Mouse (Mus musculus) R1 (cell line): ENCODE results near the gene Pik3c2g.

Experiments
- DNase-seq: peaks from one replicate; pipeline ENCODE4 v3.0.0-alpha.2; 2018; ENCODE audit warnings: low read depth, low spot score

Gene Pik3c2g

GRCm38 (mm10) chr6:139586892-139587291 lies at the start of gene Pik3c2g:
Pik3c2g (plus strand) TSS chr6:139587221.
- no peak for DNase-seq

- no peak for DNase-seq
Observed at GRCm38 (mm10) chr6:139538469-139538868, 48.6 kb upstream of the Pik3c2g start.

- no peak for DNase-seq
Observed at GRCm38 (mm10) chr6:139555537-139556179, 31.4 kb upstream of the Pik3c2g start.

GRCm38 (mm10) chr6:139569211-139569610 lies 17.8 kb upstream of the Pik3c2g start:
- no peak for DNase-seq

GRCm38 (mm10) chr6:139575854-139576253 lies 11.2 kb upstream of the Pik3c2g start:
- DNase-seq, result no peak

GRCm38 (mm10) chr6:139576261-139577014 lies 10.6 kb upstream of the Pik3c2g start:
- DNase-seq, result peak; percentile 72

GRCm38 (mm10) chr6:139577026-139577861 lies 9.8 kb upstream of the Pik3c2g start:
- DNase-seq, result peak; percentile 63

GRCm38 (mm10) chr6:139587478-139587877 lies 457 bp downstream of the Pik3c2g start:
- no peak for DNase-seq

GRCm38 (mm10) chr6:139588409-139588808 lies 1.4 kb downstream of the Pik3c2g start:
- no peak for DNase-seq

- DNase-seq, result peak; percentile 87
Observed at GRCm38 (mm10) chr6:139589291-139589690, 2.3 kb downstream of the Pik3c2g start.

- no peak for DNase-seq
Observed at GRCm38 (mm10) chr6:139589854-139590253, 2.8 kb downstream of the Pik3c2g start.

GRCm38 (mm10) chr6:139592081-139592480 lies 5.1 kb downstream of the Pik3c2g start:
- DNase-seq, result peak; percentile 18

- no peak for DNase-seq
Observed at GRCm38 (mm10) chr6:139596433-139596832, 9.4 kb downstream of the Pik3c2g start.

- no peak for DNase-seq
Observed at GRCm38 (mm10) chr6:139599216-139599615, 12.2 kb downstream of the Pik3c2g start.

- DNase-seq, result no peak
Observed at GRCm38 (mm10) chr6:139618774-139619173, 31.8 kb downstream of the Pik3c2g start.

GRCm38 (mm10) chr6:139624756-139625155 lies 37.7 kb downstream of the Pik3c2g start:
- no peak for DNase-seq

GRCm38 (mm10) chr6:139634561-139634960 lies 47.5 kb downstream of the Pik3c2g start:
- DNase-seq, result peak; percentile 69

GRCm38 (mm10) chr6:139655399-139655798 lies 68.4 kb downstream of the Pik3c2g start:
- peak; percentile 41 for DNase-seq

- peak; percentile 50 for DNase-seq
Observed at GRCm38 (mm10) chr6:139662462-139662861, 75.4 kb downstream of the Pik3c2g start.

- DNase-seq, result no peak
Observed at GRCm38 (mm10) chr6:139718416-139718984, 131.5 kb downstream of the Pik3c2g start.

GRCm38 (mm10) chr6:139719639-139720221 lies 132.7 kb downstream of the Pik3c2g start:
- no peak for DNase-seq
